Mouse (Mus musculus): ENCODE measurements at regions not wholly inside any gene's neighbourhood (a gene's known extent, or its start where the extent isn't known, plus 50 kb on each side); places are given as distances from the start of the nearest gene placed in this dataset.
"Not testable (repeated sequence)": the region's sequence is repeated elsewhere in the genome, so short reads cannot be mapped to it uniquely, and the experiment has no call there.

- DNase-seq, result no peak
Observed at GRCm38 (mm10) chr5:133937967-133938918, 161.3 kb upstream of the Castor2 start.

- no peak for DNase-seq
Observed at GRCm38 (mm10) chr5:133935451-133935850, 164.1 kb upstream of the Castor2 start.

GRCm38 (mm10) chr5:133935006-133935405 is 164.5 kb upstream of the Castor2 start:
- no peak for DNase-seq

GRCm38 (mm10) chr5:133930101-133930500 is 169.4 kb upstream of the Castor2 start:
- no peak for DNase-seq

- DNase-seq, result peak; percentile 35 to 42
Observed at GRCm38 (mm10) chr5:133927054-133927453, 172.5 kb upstream of the Castor2 start.

GRCm38 (mm10) chr5:133925184-133925900 is 174.2 kb upstream of the Castor2 start:
- DNase-seq, result no peak

GRCm38 (mm10) chr5:133922181-133922580 is 177.3 kb upstream of the Castor2 start:
- no peak for DNase-seq

- DNase-seq, result no peak
Observed at GRCm38 (mm10) chr5:133915734-133916550, 183.6 kb upstream of the Castor2 start.

GRCm38 (mm10) chr5:133907442-133907841 is 192.1 kb upstream of the Castor2 start:
- no peak for DNase-seq

GRCm38 (mm10) chr5:133898025-133898598 is 201.4 kb upstream of the Castor2 start:
- peak in 1 of 2 experiments; percentile 13 for DNase-seq

GRCm38 (mm10) chr5:133890728-133891127 is 208.8 kb upstream of the Castor2 start:
- DNase-seq, result no peak

- DNase-seq, result peak; percentile 79 to 81
Observed at GRCm38 (mm10) chr5:133889841-133890240, 209.7 kb upstream of the Castor2 start.

GRCm38 (mm10) chr5:133885507-133885906 is 214.0 kb upstream of the Castor2 start:
- DNase-seq, result no peak

GRCm38 (mm10) chr5:133885016-133885415 is 214.5 kb upstream of the Castor2 start:
- peak; percentile 62 to 68 for DNase-seq

- DNase-seq, result no peak
Observed at GRCm38 (mm10) chr5:133884593-133884992, 214.9 kb upstream of the Castor2 start.

GRCm38 (mm10) chr5:133844483-133844882 is 255.0 kb upstream of the Castor2 start:
- DNase-seq, result no peak

- DNase-seq, result not testable (repeated sequence)
Observed at GRCm38 (mm10) chr5:133842059-133842706, 257.3 kb upstream of the Castor2 start.

GRCm38 (mm10) chr5:133838286-133838685 is 261.2 kb upstream of the Castor2 start:
- DNase-seq, result no peak

GRCm38 (mm10) chr5:133833217-133833616 is 266.3 kb upstream of the Castor2 start:
- no peak for DNase-seq

GRCm38 (mm10) chr5:133828226-133828625 is 271.3 kb upstream of the Castor2 start:
- DNase-seq, result no peak

GRCm38 (mm10) chr5:133823871-133824270 is 275.6 kb upstream of the Castor2 start:
- no peak for DNase-seq

- peak; percentile 8 to 18 for DNase-seq
Observed at GRCm38 (mm10) chr5:133821273-133821672, 278.2 kb upstream of the Castor2 start.

Data from layer of hippocampus, postnatal 36 days (tissue).